Mouse (Mus musculus) megakaryocyte, embryonic 14.5 days (primary cell): ENCODE results near the gene Khdc4.
"Not testable (repeated sequence)": the region's sequence is repeated elsewhere in the genome, so short reads cannot be mapped to it uniquely, and the experiment has no call there.

Experiments
- FLI1 ChIP-seq: IDR thresholded peaks from 2 replicates; pipeline ENCODE4 v1.6.1; 2012; ENCODE audit warnings: low read length, inconsistent platforms, mixed read lengths
- GATA1 ChIP-seq: IDR thresholded peaks from 3 replicates; pipeline ENCODE4 v1.6.1; 2012; ENCODE audit warnings: mixed read lengths, low read length, inconsistent platforms, borderline replicate concordance

DNA sequence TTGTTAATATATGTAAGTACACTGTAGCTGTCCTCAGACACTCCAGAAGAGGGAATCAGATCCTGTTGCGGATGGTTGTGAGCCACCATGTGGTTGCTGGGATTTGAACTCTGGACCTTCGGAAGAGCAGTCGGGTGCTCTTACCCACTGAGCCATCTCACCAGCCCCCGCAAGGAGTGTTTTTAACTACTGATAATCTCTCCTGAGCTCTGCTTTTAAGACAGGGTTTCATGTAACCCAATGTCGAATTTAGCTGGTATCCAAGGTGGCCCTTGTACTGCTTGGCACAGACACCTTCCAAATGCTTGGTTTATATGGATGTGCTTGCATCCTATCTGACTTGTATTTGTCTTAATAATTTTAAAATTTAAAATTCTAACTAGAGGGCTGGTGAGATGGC lies 30.1 kb downstream of the Khdc4 start:
- TF ChIP-seq GATA1, FLI1: not testable (repeated sequence)
